Mouse (Mus musculus): ENCODE measurements around the gene 4932429P05Rik.

4932429P05Rik gene

DNA sequence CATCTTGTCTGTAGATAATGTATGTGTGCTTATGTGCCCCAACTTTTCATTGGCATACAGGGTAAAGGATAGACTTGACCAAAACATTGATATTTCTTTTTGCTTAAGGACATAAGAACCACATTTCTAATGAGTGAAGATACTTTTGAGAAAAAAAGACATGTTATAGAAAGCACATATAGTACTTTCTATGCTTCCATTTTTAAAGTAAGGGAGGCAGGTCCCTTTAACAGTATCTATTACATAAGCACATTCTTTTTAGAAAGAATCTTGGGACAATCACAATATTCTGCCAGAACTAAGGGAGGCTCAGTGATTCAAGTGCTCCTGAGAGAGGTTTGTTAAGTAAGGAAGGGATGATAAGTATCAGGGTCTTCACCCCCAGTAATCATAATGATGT lies at the start of gene 4932429P05Rik:
Gene 4932429P05Rik, plus strand, starts transcription at position 301 of the 400 bp plus-strand sequence.
- DNase-seq = no peak
